Mouse (Mus musculus) gastrocnemius, adult 8-10 months (tissue): ENCODE data around the gene Celsr1. TPM values are rescaled to one million over a fixed set of nuclear protein-coding genes. Genes with fewer than 3 reads are reported as not detected.

ENCODE experiments used
- DNase-seq, 2 experiments: peaks; one replicate each; pipeline ENCODE4 v3.0.0; 2022; ENCODE audit warnings: low spot score in 2 of 2
- total RNA-seq, 4 experiments: library from RNA; stranded (reverse); gene quantifications; 2 replicates each; pipeline ENCODE4 v1.2.4; 2022

Gene Celsr1
- total RNA-seq, 4 experiments from 2014 or later, result 0.02 to 0.36 (median 0.10) TPM

- no peak for DNase-seq
Measured at GRCm38 (mm10) chr15:85963279-85963840, 70.2 kb downstream of the Celsr1 start.

- DNase-seq, result no peak
Measured at GRCm38 (mm10) chr15:85962691-85963090, 70.9 kb downstream of the Celsr1 start.

DNA sequence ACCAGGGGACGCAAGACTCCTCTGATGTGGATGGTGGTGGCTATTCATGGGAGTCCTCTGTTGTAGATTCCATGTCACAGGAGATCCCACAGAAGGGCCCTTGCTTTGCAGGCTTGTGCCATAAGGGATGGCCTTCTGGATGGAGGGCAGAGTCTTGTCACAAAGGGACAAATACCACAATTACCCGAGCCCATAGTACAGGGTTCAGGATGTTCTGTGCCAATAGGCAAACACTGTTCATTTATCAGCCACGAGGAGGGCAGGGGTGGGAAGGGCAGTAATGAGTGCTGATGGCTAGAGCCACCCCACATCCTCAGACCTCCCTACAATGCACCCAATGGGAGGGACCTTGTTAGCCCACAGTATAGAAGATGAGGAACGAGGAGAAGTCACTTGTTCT lies 71.9 kb downstream of the Celsr1 start:
- no peak for DNase-seq

DNA sequence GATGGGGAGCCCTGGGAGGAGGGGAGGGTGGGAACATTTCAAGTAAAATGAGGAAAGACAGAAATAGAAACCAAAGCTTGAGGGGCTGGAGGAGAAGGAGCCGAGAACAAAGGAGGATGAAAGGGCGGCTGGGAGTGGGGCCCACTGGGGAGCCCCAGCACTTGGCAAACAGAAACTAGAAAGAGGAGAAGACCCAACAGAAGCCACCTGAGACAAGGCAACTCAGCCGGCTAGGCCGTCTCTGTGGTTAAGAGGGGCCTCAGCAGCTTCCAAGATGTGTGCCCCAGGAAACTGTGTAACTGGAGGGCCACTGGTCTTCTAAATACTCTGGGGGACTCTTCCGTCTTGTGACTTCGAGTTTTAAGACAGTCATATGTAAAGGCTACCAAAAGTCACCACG lies 72.4 kb downstream of the Celsr1 start:
- DNase-seq, result no peak

GRCm38 (mm10) chr15:85956202-85956601 lies 77.4 kb downstream of the Celsr1 start:
- DNase-seq, result no peak

GRCm38 (mm10) chr15:85953458-85953857 lies 80.1 kb downstream of the Celsr1 start:
- DNase-seq, result no peak

GRCm38 (mm10) chr15:85949421-85950164 lies 84.0 kb downstream of the Celsr1 start:
- no peak for DNase-seq

GRCm38 (mm10) chr15:85947967-85948366 lies 85.6 kb downstream of the Celsr1 start:
- no peak for DNase-seq

GRCm38 (mm10) chr15:85947541-85947940 lies 86.0 kb downstream of the Celsr1 start:
- no peak for DNase-seq

- no peak for DNase-seq
Measured at GRCm38 (mm10) chr15:85935627-85936049, 97.9 kb downstream of the Celsr1 start.

GRCm38 (mm10) chr15:85928161-85928560 lies 105.4 kb downstream of the Celsr1 start:
- DNase-seq, result no peak

DNA sequence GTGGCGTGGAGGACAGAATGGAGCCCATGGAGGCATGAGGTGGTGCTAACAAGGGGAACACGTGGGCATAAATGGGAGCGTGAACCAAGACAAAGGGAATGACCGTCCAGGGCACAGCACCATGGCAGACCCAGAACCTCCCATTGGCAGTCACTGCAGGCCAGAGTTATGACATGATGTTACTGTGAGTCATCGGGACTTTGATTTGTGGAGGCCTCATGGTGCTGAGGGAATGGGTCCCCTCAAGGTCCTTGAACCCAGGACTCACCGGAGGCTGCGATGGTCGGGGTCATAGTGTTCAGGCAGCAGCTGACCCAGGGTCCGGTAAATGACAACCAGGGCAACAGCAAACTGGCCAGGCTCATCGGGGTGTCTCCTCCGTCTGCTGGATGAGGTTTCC lies 111.7 kb downstream of the Celsr1 start:
- no peak for DNase-seq

- no peak for DNase-seq
Measured at GRCm38 (mm10) chr15:85919892-85920248, 113.7 kb downstream of the Celsr1 start.

DNA sequence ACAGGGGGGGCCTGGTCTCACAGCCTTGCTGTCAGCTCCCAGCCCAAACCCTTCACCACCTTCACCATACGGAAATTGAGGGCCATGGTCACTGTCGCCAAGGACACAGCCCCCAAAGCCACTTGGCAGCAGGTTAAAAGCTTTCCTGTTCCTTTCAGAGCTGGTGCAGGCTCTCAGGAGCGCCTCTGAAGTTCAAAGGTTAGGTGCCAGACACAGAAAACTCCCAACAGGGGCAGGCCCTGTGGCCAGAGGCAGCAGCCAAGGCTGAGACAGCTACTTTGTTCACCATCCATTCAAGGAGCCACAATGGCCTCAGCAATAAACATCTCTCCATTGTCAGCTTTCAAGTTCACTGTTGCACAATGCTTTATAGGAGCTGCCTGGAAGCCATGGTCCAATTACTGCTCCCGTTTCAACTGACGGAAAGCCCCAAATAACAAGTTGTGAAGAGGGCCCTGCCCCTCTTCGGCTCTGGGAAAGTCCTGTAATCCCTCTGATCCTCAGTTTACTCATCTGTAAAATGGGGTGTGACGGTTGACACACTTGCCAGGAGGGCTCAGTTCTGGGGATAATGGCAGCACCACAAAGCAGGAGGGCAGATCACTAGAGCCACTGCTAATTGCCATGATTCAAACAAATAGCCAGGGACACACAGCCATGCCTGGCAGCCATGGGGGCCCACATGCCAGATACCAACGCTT lies 114.2 kb downstream of the Celsr1 start:
- no peak for DNase-seq

- DNase-seq, result no peak
Measured at GRCm38 (mm10) chr15:85913605-85914004, 120.0 kb downstream of the Celsr1 start.

DNA sequence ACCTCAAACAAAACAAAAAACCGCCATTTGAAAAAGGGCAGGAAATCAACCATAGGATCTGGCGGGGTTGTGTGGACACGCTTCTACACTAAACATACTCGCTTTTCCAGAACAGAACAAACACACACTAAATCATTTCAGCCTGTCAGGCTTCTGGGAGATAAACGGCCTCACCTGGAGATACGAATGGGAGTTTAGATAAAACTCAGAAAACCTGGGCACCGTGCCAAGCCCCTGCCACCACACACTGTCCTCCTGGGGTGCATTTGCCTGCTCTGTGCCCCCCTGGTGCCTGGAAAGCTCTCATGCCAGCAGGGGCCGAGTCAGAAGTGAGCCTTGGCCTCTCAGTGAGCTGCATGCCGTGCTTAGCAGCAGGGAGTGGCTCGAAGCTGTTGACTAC lies 123.6 kb downstream of the Celsr1 start:
- no peak for DNase-seq

DNA sequence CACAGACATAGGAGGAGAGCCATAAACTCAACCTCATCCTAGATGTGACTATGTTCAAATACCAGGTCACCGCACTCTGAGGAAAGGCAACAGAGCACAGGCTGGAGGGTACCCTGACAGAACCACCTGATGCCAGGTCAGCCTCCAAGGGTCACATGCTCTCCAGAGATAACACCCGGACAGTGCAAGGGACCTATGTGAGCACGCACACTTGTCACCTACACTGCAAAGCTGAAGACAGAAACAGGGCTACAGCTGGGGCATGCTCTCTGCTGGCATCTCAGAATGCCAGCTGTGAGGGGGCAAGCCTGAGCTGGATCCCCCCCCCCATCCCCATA lies 124.1 kb downstream of the Celsr1 start:
- no peak for DNase-seq

GRCm38 (mm10) chr15:85908660-85909491 lies 124.7 kb downstream of the Celsr1 start:
- no peak for DNase-seq

DNA sequence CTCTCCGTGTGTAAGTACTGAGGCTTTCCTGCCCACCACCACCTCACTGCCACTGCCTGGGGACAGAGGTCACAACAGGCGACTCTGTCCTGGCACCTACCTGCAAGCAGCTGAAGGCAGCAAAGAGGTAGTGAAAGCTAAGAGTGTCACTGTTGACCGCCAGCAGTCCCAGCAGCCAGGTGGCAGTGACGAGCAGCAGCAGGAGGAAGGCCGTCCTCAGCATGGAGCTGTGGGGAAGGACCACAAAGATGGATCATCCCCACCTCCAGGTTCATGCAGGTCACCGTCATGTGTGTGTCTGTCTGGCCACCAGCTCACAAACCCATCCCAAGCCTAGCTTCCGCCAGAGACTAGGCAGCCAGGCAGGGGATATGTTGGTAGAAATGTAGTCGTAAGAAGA lies 129.8 kb downstream of the Celsr1 start:
- DNase-seq, result no peak

DNA sequence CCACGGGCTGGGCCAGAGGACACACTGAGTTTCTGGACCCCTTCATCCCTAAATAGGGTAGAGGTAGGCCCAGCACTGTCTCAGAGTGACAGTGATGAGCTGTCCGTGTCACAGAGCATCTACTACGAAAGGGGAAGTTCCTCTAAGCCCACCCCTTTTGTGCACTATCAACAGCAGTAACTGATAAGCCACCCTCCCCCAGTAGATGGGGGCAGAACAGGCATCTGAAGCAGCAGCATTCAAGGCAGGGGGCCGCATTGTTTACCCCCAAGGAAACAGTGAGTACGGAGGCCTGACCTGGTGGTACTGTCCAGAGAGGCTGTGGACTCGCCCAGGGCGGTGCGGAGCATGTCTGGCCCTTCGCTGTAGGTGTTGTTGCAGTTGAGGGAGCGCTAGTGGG lies 131.1 kb downstream of the Celsr1 start:
- no peak for DNase-seq

DNA sequence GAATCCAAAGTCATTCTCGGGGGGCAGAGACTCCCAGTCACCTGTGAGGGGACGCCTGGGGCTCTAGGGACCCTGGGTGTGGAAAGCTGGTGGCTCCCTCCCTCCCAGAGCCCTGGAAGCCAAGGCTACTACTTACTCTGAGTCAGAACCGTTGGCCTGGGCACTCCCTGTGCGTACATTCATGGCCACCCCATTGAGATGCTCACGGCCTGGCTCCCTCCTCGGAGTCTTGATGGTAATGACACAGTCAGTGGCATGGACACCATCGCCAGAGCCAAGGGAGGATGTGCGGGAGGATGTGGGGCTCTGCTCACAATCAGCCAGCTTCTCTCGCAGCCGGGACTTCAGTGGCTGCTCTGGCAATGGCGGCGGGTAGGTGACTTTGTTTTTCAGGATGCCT lies 132.8 kb downstream of the Celsr1 start:
- no peak for DNase-seq

- DNase-seq, result no peak
Measured at GRCm38 (mm10) chr15:85900318-85900717, 133.3 kb downstream of the Celsr1 start.
